Mouse (Mus musculus): ENCODE data around the gene Mrm3.

Mrm3 gene

GRCm38 (mm10) chr11:76253145-76253917, 9.8 kb downstream of the Mrm3 start:
- peak; percentile 88 for DNase-seq

- DNase-seq = no peak
These were observed 10.4 kb downstream of the Mrm3 start for GRCm38 (mm10) chr11:76253918-76254264.

GRCm38 (mm10) chr11:76255431-76256001, 12.0 kb downstream of the Mrm3 start:
- DNase-seq = peak; percentile 80

- DNase-seq = no peak
These were observed 12.6 kb downstream of the Mrm3 start for GRCm38 (mm10) chr11:76256129-76256528.

GRCm38 (mm10) chr11:76257386-76257785, 13.9 kb downstream of the Mrm3 start:
- DNase-seq = no peak

- DNase-seq = no peak
These were observed 15.0 kb downstream of the Mrm3 start for GRCm38 (mm10) chr11:76258511-76258910.

- no peak for DNase-seq
These were observed 16.9 kb downstream of the Mrm3 start for GRCm38 (mm10) chr11:76260208-76261050.

- DNase-seq = no peak
These were observed 17.7 kb downstream of the Mrm3 start for GRCm38 (mm10) chr11:76261224-76261623.

- DNase-seq = no peak
These were observed 19.3 kb downstream of the Mrm3 start for GRCm38 (mm10) chr11:76262611-76263351.

GRCm38 (mm10) chr11:76267550-76267949, 24.0 kb downstream of the Mrm3 start:
- DNase-seq = no peak

- DNase-seq = no peak
These were observed 24.5 kb downstream of the Mrm3 start for GRCm38 (mm10) chr11:76268001-76268459.

GRCm38 (mm10) chr11:76268521-76269065, 25.1 kb downstream of the Mrm3 start:
- DNase-seq = no peak

GRCm38 (mm10) chr11:76272440-76272839, 28.9 kb downstream of the Mrm3 start:
- peak; percentile 64 for DNase-seq

GRCm38 (mm10) chr11:76278960-76279852, 35.7 kb downstream of the Mrm3 start:
- DNase-seq = no peak

GRCm38 (mm10) chr11:76279971-76280370, 36.5 kb downstream of the Mrm3 start:
- DNase-seq = no peak

GRCm38 (mm10) chr11:76283841-76284240, 40.3 kb downstream of the Mrm3 start:
- no peak for DNase-seq

- no peak for DNase-seq
These were observed 42.0 kb downstream of the Mrm3 start for GRCm38 (mm10) chr11:76285431-76286075.

GRCm38 (mm10) chr11:76286534-76287126, 43.1 kb downstream of the Mrm3 start:
- no peak for DNase-seq

GRCm38 (mm10) chr11:76287301-76287700, 43.8 kb downstream of the Mrm3 start:
- DNase-seq = no peak

GRCm38 (mm10) chr11:76288645-76289044, 45.1 kb downstream of the Mrm3 start:
- no peak for DNase-seq

GRCm38 (mm10) chr11:76290367-76290766, 46.9 kb downstream of the Mrm3 start:
- DNase-seq = peak; percentile 87

Data from cerebellum, adult 8-10 months (tissue).